Mouse (Mus musculus): ENCODE results near the gene Smim1.

DNA sequence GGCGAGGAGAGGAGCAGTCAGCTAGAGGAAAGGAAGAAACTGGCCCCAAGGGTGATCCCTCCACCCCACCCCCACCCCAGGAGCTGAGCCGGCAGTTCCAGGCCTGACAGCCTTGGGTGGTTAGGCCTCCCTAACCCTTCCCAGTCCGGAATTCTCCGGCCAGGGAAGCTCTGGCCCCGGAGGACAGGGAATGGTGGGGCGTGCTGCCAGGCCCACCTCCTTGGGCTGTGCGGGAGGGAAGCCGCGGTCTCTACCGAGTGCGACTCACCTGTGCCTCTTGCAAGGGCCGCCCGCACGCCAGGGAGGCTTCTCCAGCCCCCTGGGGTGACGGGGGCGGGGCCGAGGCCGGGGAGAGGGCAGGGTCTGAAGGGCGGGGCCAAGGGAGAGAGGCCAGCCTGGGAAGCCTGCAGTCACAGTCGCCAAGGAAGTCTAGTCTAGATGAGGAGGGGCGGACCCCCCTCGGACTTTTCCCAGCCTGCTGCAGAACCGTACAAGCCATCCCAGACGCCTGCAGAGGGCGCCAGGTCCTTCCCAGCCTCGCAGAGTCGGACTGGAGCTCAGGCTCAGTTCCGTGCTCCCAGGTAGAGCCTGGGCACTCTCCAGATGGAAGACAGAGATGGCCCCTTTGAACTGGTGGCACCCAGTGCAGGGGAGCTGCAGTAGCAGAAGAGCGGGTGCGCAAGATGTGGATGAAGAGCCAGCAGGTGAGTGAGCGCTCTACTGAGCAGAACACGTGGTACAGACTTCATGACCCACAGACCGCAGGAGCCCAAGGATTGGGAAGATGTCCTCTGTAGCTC, at the start of gene Smim1:
- no peak for TF ChIP-seq POLR2A (IDR thresholded peaks at IDR 0.05; ENCODE audit: insufficient read length, low read depth)
- TF ChIP-seq E2F4 (IDR thresholded peaks at IDR 0.05; ENCODE audit: insufficient read depth), result no peak
